Mouse (Mus musculus) kidney, postnatal 36 days (tissue): ENCODE results near the gene Pycr2.

ENCODE experiments used
- DNase-seq, 2 experiments: peaks; one replicate each; pipeline ENCODE4 v3.0.0; 2021 to 2022; ENCODE audit warnings: mixed read lengths in 2 of 2

The Pycr2 gene

DNA sequence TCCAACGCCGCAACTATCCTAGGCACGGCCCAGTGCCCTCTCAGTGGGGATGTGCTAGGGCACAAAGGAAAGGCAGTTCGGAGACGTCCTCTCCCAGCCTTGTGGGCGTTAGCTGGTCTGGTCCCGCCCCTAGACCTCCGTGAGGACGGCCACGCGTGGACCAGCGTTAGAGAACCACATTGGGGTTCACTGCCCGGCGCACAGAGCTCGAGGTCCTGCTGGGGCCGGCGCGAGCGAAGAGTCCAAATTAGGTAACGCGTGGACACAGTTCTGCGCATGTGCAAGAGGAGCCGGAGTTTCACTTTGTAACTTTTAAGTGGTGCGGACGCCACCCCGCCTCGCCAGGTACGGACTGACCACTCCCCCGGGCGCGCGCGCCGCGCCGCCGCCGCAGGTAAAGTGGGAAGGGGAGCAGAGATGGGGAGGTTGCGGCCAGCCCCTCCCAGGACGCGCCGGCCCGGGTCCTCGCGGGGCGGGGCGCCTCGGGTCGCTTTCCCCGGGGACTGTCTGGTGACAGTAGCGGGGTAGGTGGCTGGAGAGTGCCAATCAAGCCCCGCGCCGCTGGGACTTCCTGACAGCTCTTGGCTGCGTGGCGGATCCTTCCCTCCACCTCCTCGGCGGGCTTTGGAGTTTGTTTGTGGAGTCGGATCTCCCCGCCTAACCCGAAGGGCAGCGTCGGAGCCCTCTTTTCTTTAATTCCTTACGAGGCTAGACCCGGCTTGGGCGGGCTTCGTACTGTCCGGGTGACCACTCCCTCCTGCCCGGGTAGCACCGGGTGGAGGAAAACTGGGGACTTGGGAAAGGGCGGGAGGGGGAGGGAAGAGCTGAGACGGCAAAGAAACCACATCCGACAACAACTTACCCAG is 38.3 kb downstream of the Pycr2 start, which contains the start of gene Tmem63a:
TSS of gene Tmem63a (plus strand) at position 179 of the 866 bp plus-strand sequence.
- DNase-seq, result peak; percentile 86 to 89

GRCm38 (mm10) chr1:180943032-180943644 is 39.0 kb downstream of the Pycr2 start:
- DNase-seq, result no peak

GRCm38 (mm10) chr1:180943896-180944295 is 39.8 kb downstream of the Pycr2 start:
- DNase-seq, result no peak

GRCm38 (mm10) chr1:180944553-180944952 is 40.5 kb downstream of the Pycr2 start:
- no peak for DNase-seq

- DNase-seq, result peak; percentile 46 to 50
Measured at GRCm38 (mm10) chr1:180945001-180945980, 41.2 kb downstream of the Pycr2 start.

DNA sequence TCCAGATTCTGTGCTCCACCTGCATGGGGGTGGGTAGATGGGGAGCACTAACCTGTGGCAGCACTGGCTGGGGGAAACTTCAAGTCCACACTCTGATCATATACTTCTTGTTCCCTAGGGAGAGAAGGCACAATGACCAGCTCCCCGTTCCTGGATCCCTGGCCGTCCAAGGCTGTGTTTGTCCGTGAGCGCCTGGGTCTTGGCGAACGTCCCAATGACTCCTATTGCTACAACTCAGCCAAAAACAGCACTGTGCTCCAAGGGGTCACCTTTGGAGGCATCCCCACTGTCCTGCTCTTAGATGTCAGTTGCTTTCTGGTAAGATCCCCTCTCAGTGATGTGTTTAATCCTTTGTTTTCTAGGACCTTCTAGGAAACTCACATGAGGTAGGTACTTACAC is 42.4 kb downstream of the Pycr2 start:
- peak in 1 of 2 experiments; percentile 30 for DNase-seq

DNA sequence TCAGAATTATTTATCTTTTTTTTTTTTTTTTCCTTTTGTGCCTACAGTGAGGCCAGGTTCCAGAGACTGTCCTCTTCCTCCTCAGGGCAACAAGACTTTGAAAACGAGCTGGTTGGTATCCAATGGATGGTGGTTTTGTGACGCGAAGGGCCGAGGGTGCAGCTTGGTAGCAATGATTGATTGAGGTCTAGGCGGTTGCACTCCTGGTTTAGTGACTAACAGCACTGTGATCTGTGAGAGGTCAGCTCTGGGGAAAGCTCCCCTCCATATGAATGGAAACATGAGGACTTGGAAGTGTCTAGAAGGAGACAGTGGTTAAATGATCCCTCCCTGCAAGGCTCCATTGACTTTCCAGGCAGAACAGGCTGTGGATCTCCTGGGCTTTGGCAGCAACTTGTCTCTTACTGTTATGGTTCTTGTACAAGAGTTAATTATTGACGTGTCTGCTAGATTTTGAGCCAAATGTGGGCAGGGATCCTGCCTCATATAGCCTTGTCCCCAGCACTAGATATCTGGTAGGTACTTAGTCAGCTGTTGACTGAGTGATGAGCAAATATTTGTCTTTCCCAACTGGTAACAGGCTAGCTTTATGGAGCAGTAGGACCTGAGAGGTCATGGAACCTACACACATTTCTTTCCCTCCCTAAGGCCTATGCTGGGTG is 48.1 kb downstream of the Pycr2 start:
- DNase-seq, result peak; percentile 32 to 82

DNA sequence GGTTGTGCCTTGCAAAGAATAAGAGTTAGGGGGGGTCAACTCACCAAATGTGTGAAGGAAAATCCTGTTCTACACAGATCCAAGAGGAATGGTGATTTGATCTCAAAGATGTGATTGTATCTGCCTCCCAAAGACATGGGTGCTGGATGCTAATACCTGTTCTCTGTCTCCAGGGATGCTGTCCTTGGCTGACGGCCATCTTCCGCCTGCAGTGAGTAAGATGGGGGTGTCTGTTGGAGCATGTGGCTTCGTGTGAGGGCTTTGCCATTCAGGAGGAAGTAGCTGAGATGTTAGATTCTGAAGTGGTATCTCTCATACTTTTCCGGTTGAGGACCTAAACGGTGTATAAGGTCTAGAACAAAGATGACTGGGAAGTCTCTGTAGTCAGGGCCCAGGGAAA is 48.7 kb downstream of the Pycr2 start:
- DNase-seq, result no peak

- DNase-seq, result no peak
Measured at GRCm38 (mm10) chr1:180956401-180956800, 52.3 kb downstream of the Pycr2 start.

DNA sequence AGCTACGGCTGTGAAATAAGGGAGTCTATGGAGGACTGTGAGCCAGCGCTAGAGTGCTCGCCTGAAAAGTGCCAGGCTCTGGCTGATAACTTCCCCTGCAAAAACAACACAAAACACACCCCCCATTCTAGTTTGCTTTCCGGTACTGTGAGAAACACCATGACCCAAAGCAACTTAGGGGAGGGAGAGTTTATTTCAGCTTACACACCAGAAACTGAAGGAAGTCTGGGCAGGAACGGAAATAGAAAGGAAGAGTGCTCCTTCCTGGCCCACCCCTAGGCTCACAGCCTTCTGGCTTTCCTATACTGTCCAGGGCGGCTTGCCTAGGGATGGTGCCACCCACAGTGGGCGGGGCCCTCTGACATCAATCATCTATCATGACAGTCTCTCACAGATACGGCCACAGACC is 52.9 kb downstream of the Pycr2 start:
- DNase-seq, result peak; percentile 79 to 84
